9 mouse cellular contexts compared by ENCODE assay signal in genomic region chr5:93124031-93124826, GRCm38 (mm10). TPM values are rescaled to one million over a fixed set of nuclear protein-coding genes. Genes with fewer than 3 reads are reported as not detected.
DNase-seq lines count a peak whose midpoint lies in the region; ATAC-seq lines count a peak whose summit lies in the region.
"Had no signal": no experiment of that assay in that cellular context is flagged by ENCODE, and none has a peak within 500 bp of the region (broad histone marks: within the 10 kb centered on the region; RNA-seq: fewer than 3 reads in every experiment).

No protein-coding gene starts in this region.

- peaks cover 54% of the 10 kb centered on the region for H3K4me1 ChIP-seq in heart, embryonic 10.5 days
- peaks cover 60% of the 10 kb centered on the region for H3K4me1 ChIP-seq in midbrain, embryonic 12.5 days
- H3K4me1 ChIP-seq in midbrain, embryonic 14.5 days (ENCODE audit: control insufficient read depth, insufficient read depth, low read length), result peaks cover 30% of the 10 kb centered on the region
- H3K4me1 ChIP-seq in intestine, embryonic 15.5 days (replicated peaks), result peaks cover 61% of the 10 kb centered on the region

- WGBS in heart, embryonic 10.5 days, result 53% methylated on average over 9 of the region's 9 CpGs
- WGBS in midbrain, embryonic 12.5 days, result 61% methylated on average over 9 of the region's 9 CpGs
- 58% methylated on average over 9 of the region's 9 CpGs for WGBS in midbrain, embryonic 14.5 days
- WGBS in intestine, embryonic 15.5 days, result 42% methylated on average over 9 of the region's 9 CpGs

- peaks cover 3% of the 10 kb centered on the region; the same call in 1 of the 2 replicates for H3K36me3 ChIP-seq in heart, embryonic 10.5 days
- no peaks in the 10 kb centered on the region for H3K36me3 ChIP-seq in midbrain, embryonic 12.5 days
- no peaks in the 10 kb centered on the region for H3K36me3 ChIP-seq in midbrain, embryonic 14.5 days (ENCODE audit: control insufficient read depth, insufficient read depth, low read length)
- H3K36me3 ChIP-seq in intestine, embryonic 15.5 days, result no peaks in the 10 kb centered on the region

- no peak for DNase-seq in heart, embryonic 10.5 days (ENCODE audit: low spot score)
- no peak for DNase-seq in heart, postnatal 25 days (ENCODE audit: low spot score)
- no peak for DNase-seq in midbrain, embryonic 14.5 days
- peak; percentile 40 for DNase-seq in testis, postnatal 14 days (ENCODE audit: low spot score)
- DNase-seq in right cerebral cortex, postnatal 36 days (ENCODE audit: low spot score in 2 of 2), result no peak
- DNase-seq: adrenal gland, adult 8-10 months had no signal

- ATAC-seq in midbrain, embryonic 12.5 days (ENCODE audit: low FRiP score, low read depth), result no peak
- no peak for ATAC-seq in midbrain, embryonic 14.5 days (ENCODE audit: low FRiP score, low TSS enrichment)
- ATAC-seq in intestine, embryonic 15.5 days, result 0 out of 2 replicates have a peak, but pooled peaks have one; percentile 11
- no peak for ATAC-seq in activated CD4-positive, CD25-positive, alpha-beta regulatory T cell, adult 4 months

- no peak overlapping the region for H3K9ac ChIP-seq in midbrain, embryonic 12.5 days (replicated peaks)
- no peak overlapping the region for H3K9ac ChIP-seq in midbrain, embryonic 14.5 days (replicated peaks; ENCODE audit: low read length)
- no peak overlapping the region for H3K9ac ChIP-seq in intestine, embryonic 15.5 days

- intact Hi-C loops in heart, postnatal 25 days (cut with DNase I), result no loop called here

- H3K4me2 ChIP-seq in midbrain, embryonic 12.5 days (replicated peaks), result no peak overlapping the region
- no peak overlapping the region for H3K4me2 ChIP-seq in midbrain, embryonic 14.5 days (ENCODE audit: low read length)
- H3K4me2 ChIP-seq in intestine, embryonic 15.5 days (replicated peaks), result no peak overlapping the region

- no peak overlapping the region for H3K4me3 ChIP-seq in heart, embryonic 10.5 days
- H3K4me3 ChIP-seq in midbrain, embryonic 12.5 days, result no peak overlapping the region
- H3K4me3 ChIP-seq in midbrain, embryonic 14.5 days (replicated peaks; ENCODE audit: low read depth, low read length), result no peak overlapping the region
- no peak overlapping the region for H3K4me3 ChIP-seq in intestine, embryonic 15.5 days (replicated peaks)

- H3K9me3 ChIP-seq in heart, embryonic 10.5 days, result no peaks in the 10 kb centered on the region
- H3K9me3 ChIP-seq in midbrain, embryonic 12.5 days, result no peaks in the 10 kb centered on the region
- H3K9me3 ChIP-seq in midbrain, embryonic 14.5 days (ENCODE audit: control insufficient read depth, low read length), result no peaks in the 10 kb centered on the region
- H3K9me3 ChIP-seq in intestine, embryonic 15.5 days, result no peaks in the 10 kb centered on the region

- H3K27ac ChIP-seq in heart, embryonic 10.5 days, result peak overlapping the region; percentile 4; the same call in 1 of the 2 replicates
- H3K27ac ChIP-seq in midbrain, embryonic 12.5 days (replicated peaks), result peak overlapping the region; percentile 60
- no peak overlapping the region for H3K27ac ChIP-seq in midbrain, embryonic 14.5 days (replicated peaks; ENCODE audit: low read depth, low read length)
- H3K27ac ChIP-seq in intestine, embryonic 15.5 days, result peak overlapping the region; percentile 51

- no peaks in the 10 kb centered on the region for H3K27me3 ChIP-seq in heart, embryonic 10.5 days (ENCODE audit: insufficient read depth, poor library complexity, severe bottlenecking)
- H3K27me3 ChIP-seq in midbrain, embryonic 12.5 days, result no peaks in the 10 kb centered on the region
- no peaks in the 10 kb centered on the region for H3K27me3 ChIP-seq in midbrain, embryonic 14.5 days (ENCODE audit: control insufficient read depth, insufficient read depth, low read length)
- H3K27me3 ChIP-seq in intestine, embryonic 15.5 days (replicated peaks), result no peaks in the 10 kb centered on the region

RNA-seq across cellular contexts. Expression of gene Sept11, which starts 31.0 kb away (rescaled TPM):
- polyA plus RNA-seq in heart, embryonic 10.5 days (2016; fragmentation: Nextera tagmentation; extraction: Ambion mirVana), result 129 and 153 TPM in 2 replicates
- total RNA-seq in heart, postnatal 25 days (2021), result 10 to 100 TPM; 35.0 to 35.2 TPM
- 260 and 272 TPM in 2 replicates for polyA plus RNA-seq in midbrain, embryonic 12.5 days (2016; fragmentation: Nextera tagmentation; extraction: Ambion mirVana)
- 103 and 171 TPM in 2 replicates for polyA plus RNA-seq in midbrain, embryonic 14.5 days (2014; fragmentation: Nextera tagmentation; extraction: Ambion mirVana)
- 138 and 157 TPM in 2 replicates for polyA plus RNA-seq in intestine, embryonic 15.5 days (2015; fragmentation: Nextera tagmentation; extraction: Ambion mirVana)
- polyA plus RNA-seq in activated CD4-positive, CD25-positive, alpha-beta regulatory T cell, adult 4 months (2017; shearing (Covaris generic)), result 10 to 100 TPM; 29.6 to 33.6 TPM
